Mouse (Mus musculus) brain, embryonic 14.5 days (tissue): ENCODE data around the gene Serpine1. TPM values are rescaled to one million over a fixed set of nuclear protein-coding genes. Genes with fewer than 3 reads are reported as not detected.

Source experiments
- DNase-seq: peaks from one replicate; pipeline ENCODE4 v3.0.0-alpha.2; 2011; ENCODE audit warnings: low read depth
- CTCF ChIP-seq: fragments of 200-500 bp; IDR thresholded peaks from 2 replicates; pipeline ENCODE4 v1.5.1; 2012; ENCODE audit warnings: inconsistent platforms, mild to moderate bottlenecking, moderate library complexity, borderline replicate concordance; ENCODE audit not compliant: insufficient read depth, insufficient read length; ENCODE audit errors: extremely low read depth
- POLR2A ChIP-seq: fragments of 200-500 bp; IDR thresholded peaks from 2 replicates; pipeline ENCODE4 v1.6.1; 2012; ENCODE audit warnings: mild to moderate bottlenecking, inconsistent platforms, borderline replicate concordance; ENCODE audit not compliant: poor library complexity, insufficient read depth, insufficient read length, severe bottlenecking; ENCODE audit errors: extremely low read depth
- polyA plus RNA-seq: library from polyadenylated mRNA; depleted of rRNA; stranded (reverse); fragments of >200 nt; gene quantifications from 2 replicates; pipeline ENCODE4 v1.2.3, GENCODE M21; 2012; rRNA removed

Serpine1 gene
- polyA plus RNA-seq, 1 experiment: 2.6 TPM

DNA sequence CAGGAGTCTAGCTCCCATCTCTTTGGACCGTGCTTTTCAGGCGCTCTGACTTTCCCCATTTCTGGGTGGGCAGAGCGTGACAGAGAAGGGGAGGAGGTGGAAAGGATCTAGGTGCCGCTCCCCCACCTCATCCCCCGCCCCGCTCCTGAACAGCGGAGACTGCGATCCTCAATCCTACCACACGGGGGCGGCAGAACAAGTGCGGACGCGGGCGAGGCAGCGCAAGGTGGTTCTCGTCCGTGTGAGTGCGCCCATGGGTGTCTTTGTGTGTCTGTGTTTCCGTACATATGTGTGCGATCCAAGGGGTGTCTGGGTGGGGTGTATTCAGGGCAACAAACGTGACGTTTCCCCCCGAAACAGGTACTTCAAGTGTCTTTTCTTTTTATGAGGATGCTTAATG is 46.9 kb downstream of the Serpine1 start:
- no peak for TF ChIP-seq POLR2A
- TF ChIP-seq CTCF: peak; percentile 93

DNA sequence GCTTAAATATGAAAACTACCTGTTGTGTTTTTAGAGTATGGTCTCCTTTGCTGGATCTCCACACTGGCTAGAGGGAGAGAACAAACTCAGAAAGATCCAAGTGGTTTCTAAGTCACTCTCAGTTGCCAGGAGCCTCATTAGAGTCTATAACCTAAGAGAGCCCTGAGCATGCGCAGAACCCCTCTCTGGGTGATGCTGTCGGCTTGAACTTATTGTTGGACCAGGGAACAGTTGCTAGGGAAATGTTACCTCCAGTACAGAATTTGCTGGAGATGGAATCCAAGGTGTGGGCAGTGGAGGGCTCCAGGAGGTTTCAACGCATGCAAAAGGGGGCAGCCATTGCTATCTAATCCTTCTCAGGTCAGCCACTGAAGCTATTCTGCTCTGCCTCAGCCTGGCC is 47.8 kb downstream of the Serpine1 start:
- no peak for DNase-seq

More for the DNA sequence above, 46.9 kb downstream of the Serpine1 start:
- peak; percentile 72 for DNase-seq

DNA sequence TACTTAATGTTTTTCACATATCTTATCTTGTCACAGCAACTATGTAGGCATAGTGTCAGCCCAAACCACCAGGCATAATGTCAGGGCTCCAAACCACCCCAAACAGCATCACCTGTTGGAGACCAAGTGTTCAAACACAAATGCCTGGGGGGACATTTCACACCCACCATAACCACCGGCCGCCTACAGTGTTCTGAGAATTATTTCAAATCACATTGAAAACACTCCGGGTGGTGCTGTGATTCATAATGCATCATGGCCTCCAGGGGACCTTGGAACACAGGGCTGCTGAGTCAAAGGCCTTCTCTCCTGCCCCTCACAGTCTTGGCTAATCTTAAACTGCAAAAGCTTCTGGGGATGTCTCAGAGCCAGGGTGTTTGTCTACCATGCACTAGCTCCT is 56.2 kb downstream of the Serpine1 start:
- TF ChIP-seq CTCF: no peak
- TF ChIP-seq POLR2A: no peak
- DNase-seq: no peak

More for the DNA sequence above, 47.8 kb downstream of the Serpine1 start:
- TF ChIP-seq CTCF (no peak), POLR2A (no peak)

DNA sequence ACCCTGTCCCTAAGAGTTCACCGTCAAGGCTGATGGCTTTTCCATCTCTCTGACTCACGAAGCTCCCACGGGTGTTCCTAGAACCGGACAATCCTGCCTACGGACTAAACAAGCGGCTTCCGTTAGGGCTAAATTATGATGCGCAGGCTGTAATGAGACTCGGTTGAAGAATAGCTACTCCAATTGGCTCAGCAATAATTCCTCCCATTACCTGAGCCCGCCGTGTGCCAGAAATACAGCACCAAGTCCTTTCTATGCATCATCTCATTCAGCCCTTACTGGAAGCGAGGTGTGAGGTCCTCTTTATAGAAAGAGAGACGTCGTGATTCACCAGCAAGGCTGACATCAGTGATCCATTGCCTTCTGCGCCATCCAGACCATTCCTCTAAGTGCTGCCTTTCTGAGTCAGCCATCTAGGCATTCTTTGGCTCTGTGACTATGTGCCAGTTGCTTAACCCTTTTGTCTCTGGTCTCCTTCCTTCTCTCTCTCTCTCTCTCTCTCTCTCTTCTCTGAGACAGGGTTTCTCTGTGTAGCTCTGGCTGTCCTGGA is 59.6 kb downstream of the Serpine1 start:
- TF ChIP-seq POLR2A: no peak
- TF ChIP-seq CTCF: no peak
- no peak for DNase-seq

Other genes starting within 250 kb of the Serpine1 start
- gene Col26a1, start 189.1 kb downstream of the Serpine1 start, polyA plus RNA-seq: 38.2 and 52.4 TPM in 2 replicates
- gene Ift22, start 164.1 kb downstream of the Serpine1 start, polyA plus RNA-seq: 56.2 and 58.2 TPM in 2 replicates
- gene Fis1, start 119.0 kb downstream of the Serpine1 start, polyA plus RNA-seq: 316 and 348 TPM in 2 replicates
- 0.53 and 0.63 TPM in 2 replicates for gene Cldn15, start 105.7 kb downstream of the Serpine1 start, polyA plus RNA-seq
- 75.0 and 81.7 TPM in 2 replicates for gene Plod3, start 85.2 kb downstream of the Serpine1 start, polyA plus RNA-seq
- 89.0 and 104 TPM in 2 replicates for gene Znhit1, start 84.2 kb downstream of the Serpine1 start, polyA plus RNA-seq
- gene Vgf, start 45.9 kb downstream of the Serpine1 start, polyA plus RNA-seq: 6.7 and 9.3 TPM in 2 replicates
- gene Ap1s1, start 26.1 kb downstream of the Serpine1 start, polyA plus RNA-seq: 162 and 163 TPM in 2 replicates
- 1.2 and 2.2 TPM in 2 replicates for gene Trim56, start 43.9 kb upstream of the Serpine1 start, polyA plus RNA-seq
- gene Muc3, start 77.1 kb upstream of the Serpine1 start, polyA plus RNA-seq: 0.05 and 0.08 TPM in 2 replicates
- gene Muc3a, start 140.1 kb upstream of the Serpine1 start, polyA plus RNA-seq: 0.87 and 1.4 TPM in 2 replicates
- 18.8 and 32.5 TPM in 2 replicates for gene Ache, start 215.3 kb upstream of the Serpine1 start, polyA plus RNA-seq
- 10.0 and 11.9 TPM in 2 replicates for gene Ufsp1, start 222.4 kb upstream of the Serpine1 start, polyA plus RNA-seq
- 211 and 216 TPM in 2 replicates for gene Srrt, start 235.4 kb upstream of the Serpine1 start, polyA plus RNA-seq
- 25.7 and 33.0 TPM in 2 replicates for gene Trip6, start 242.1 kb upstream of the Serpine1 start, polyA plus RNA-seq